ENCODE assay signal across 14 mouse cellular contexts in the genomic region with DNA sequence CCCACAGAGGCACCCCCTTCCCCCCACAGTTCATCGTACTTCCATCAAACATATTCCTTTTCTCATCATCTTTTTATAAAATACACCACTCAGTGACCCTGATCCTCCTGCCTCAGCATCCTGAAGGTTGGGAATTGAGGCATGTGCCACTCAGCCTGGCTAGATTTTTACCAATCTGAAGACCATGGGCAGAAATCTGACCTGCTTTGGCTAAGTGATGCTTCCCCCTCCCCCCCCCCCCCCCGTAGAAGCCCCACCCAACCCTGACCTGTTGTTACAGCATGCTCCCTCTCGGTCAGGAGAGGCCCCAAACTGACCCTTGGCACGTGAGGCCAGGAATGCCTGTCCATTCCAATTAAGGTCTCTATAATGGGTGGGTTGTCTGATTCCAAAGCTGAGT. TPM values are rescaled to one million over a fixed set of nuclear protein-coding genes. Genes with fewer than 3 reads are reported as not detected.
DNase-seq lines count a peak whose midpoint lies in the region; ATAC-seq and TF ChIP-seq lines count a peak whose summit lies in the region.
"Not testable (repeated sequence)": the region's sequence is repeated elsewhere in the genome, so short reads cannot be mapped to it uniquely, and the experiment has no call there.
"Had no signal": no experiment of that assay in that cellular context is flagged by ENCODE, and none has a peak within 500 bp of the region (broad histone marks: within the 10 kb centered on the region; RNA-seq: fewer than 3 reads in every experiment).

Platr17 (plus strand) TSS at position 301 of the 400 bp plus-strand sequence.

- peak within 1 kb of the TSS; percentile 78 for H3K9ac ChIP-seq in ES-Bruce4 (ENCODE audit: low read depth, poor library complexity, severe bottlenecking)
- H3K9ac ChIP-seq in liver, embryonic 12.5 days; liver, embryonic 15.5 days: not testable (repeated sequence)

- WGBS in liver, embryonic 12.5 days (ENCODE audit: insufficient replicate concordance) = 29% methylated on average over 4 of the region's 4 CpGs
- WGBS in liver, embryonic 15.5 days (ENCODE audit: insufficient replicate concordance) = 36% methylated on average over 4 of the region's 4 CpGs
- WGBS in macrophage (ENCODE audit: missing documents) = 64% methylated on average over 3 of the region's 4 CpGs

- DNase-seq in R1 (ENCODE audit: low read depth, low spot score) = peak; percentile 60

- TF ChIP-seq POLR2A in ES-Bruce4 (IDR thresholded peaks at IDR 0.05; ENCODE audit: insufficient read depth, low read length) = not testable (repeated sequence)

- peak within 1 kb of the TSS; percentile 65 for H3K4me3 ChIP-seq in ES-Bruce4 (ENCODE audit: low read depth, low read length)
- H3K4me3 ChIP-seq in liver, embryonic 12.5 days; liver, embryonic 15.5 days (replicated peaks); macrophage (ENCODE audit: inconsistent target): not testable (repeated sequence)

- H3K27me3 ChIP-seq in ES-Bruce4 (ENCODE audit: control insufficient read depth, insufficient read depth, low read length, poor library complexity, severe bottlenecking); liver, embryonic 12.5 days (replicated peaks); liver, embryonic 15.5 days: not testable (repeated sequence)

- TF ChIP-seq EP300 in ES-Bruce4 (IDR thresholded peaks at IDR 0.05; ENCODE audit: insufficient read depth, low read depth, low read length) = not testable (repeated sequence)

- TF ChIP-seq CTCF in ES-Bruce4 (IDR thresholded peaks at IDR 0.05; ENCODE audit: low read depth, low read length) = not testable (repeated sequence)

- not testable (repeated sequence) for H3K36me3 ChIP-seq in ES-Bruce4 (ENCODE audit: control insufficient read depth, insufficient read depth, low read length, poor library complexity, severe bottlenecking); liver, embryonic 12.5 days; liver, embryonic 15.5 days (replicated peaks); macrophage (ENCODE audit: inconsistent target)

- peak within 1 kb of the TSS; percentile 20; the same call in 1 of the 2 replicates for H3K4me2 ChIP-seq in liver, embryonic 12.5 days
- not testable (repeated sequence) for H3K4me2 ChIP-seq in liver, embryonic 15.5 days

- ATAC-seq in liver, embryonic 12.5 days; liver, embryonic 15.5 days (ENCODE audit: insufficient read depth): not testable (repeated sequence)

- peaks cover 17% of the 10 kb centered on the region; the same call in 1 of the 2 replicates for H3K79me2 ChIP-seq in macrophage (ENCODE audit: inconsistent target)

- peak within 1 kb of the TSS; percentile 92 for H3K27ac ChIP-seq in ES-Bruce4 (ENCODE audit: insufficient read depth, low read length)
- peak within 1 kb of the TSS; percentile 70 for H3K27ac ChIP-seq in liver, embryonic 12.5 days
- peak within 1 kb of the TSS; percentile 67; the same call in 1 of the 2 replicates for H3K27ac ChIP-seq in liver, embryonic 15.5 days (replicated peaks)
- 0 out of 2 replicates have a peak within 1 kb of the TSS, but pooled peaks have one; percentile 65 for H3K27ac ChIP-seq in macrophage

- not testable (repeated sequence) for H3K9me3 ChIP-seq in ES-Bruce4 (replicated peaks; ENCODE audit: control insufficient read depth, insufficient read depth, low read length, poor library complexity, severe bottlenecking); liver, embryonic 12.5 days (replicated peaks); liver, embryonic 15.5 days (replicated peaks)

- H3K4me1 ChIP-seq in ES-Bruce4 (ENCODE audit: control insufficient read depth, insufficient read depth, low read length) = not testable (repeated sequence)
- H3K4me1 ChIP-seq in liver, embryonic 12.5 days = peaks cover 72% of the 10 kb centered on the region
- peaks cover 72% of the 10 kb centered on the region for H3K4me1 ChIP-seq in liver, embryonic 15.5 days (replicated peaks)

RNA-seq across cellular contexts. Expression of gene Platr17, which starts in this region (rescaled TPM):
- polyA plus RNA-seq in ES-Bruce4 (2011; ENCODE audit: insufficient read depth, insufficient read length, low read depth, missing spikeins) = 16.7 and 19.1 TPM in 2 replicates
- 0.51 and 0.78 TPM in 2 replicates for polyA plus RNA-seq in liver, embryonic 12.5 days (2016; fragmentation: Nextera tagmentation; extraction: Ambion mirVana)
- 0.35 and 0.38 TPM in 2 replicates for polyA plus RNA-seq in liver, embryonic 15.5 days (2015; fragmentation: Nextera tagmentation; extraction: Ambion mirVana)
- total RNA-seq in macrophage (2018; cell fraction: chromatin; rRNA removed) = not detected
- total RNA-seq in macrophage (2018; cell fraction: cytosol; rRNA removed) = 1 to 10 TPM in 12 of 26 experiments, under 1 TPM in 13, not detected in 1; 0.54 to 1.8 (median 0.88) TPM
- total RNA-seq in macrophage (2018; cell fraction: nucleus; rRNA removed) = 1 to 10 TPM in 5 of 26 experiments, under 1 TPM in 2, not detected in 19; 0.68 to 1.9 (median 1.1) TPM
- polyA plus RNA-seq in macrophage (2018) = 1.8 TPM in 1 of 3 replicates, not detected in the others
- total RNA-seq: adrenal gland, adult 2 months; adrenal gland, postnatal 10 days; adrenal gland, postnatal 25 days; adrenal gland, postnatal 4 days; forebrain, postnatal 0 days; G1E had no signal
- polyA plus RNA-seq: adrenal gland, adult 2 months; C2C12; embryonic facial prominence, embryonic 14.5 days; Patski had no signal
